Mouse (Mus musculus): ENCODE measurements around the gene Slc17a7. TPM values are rescaled to one million over a fixed set of nuclear protein-coding genes. Genes with fewer than 3 reads are reported as not detected.
A peak's percentile ranks its signal among the peaks of the same experiment; 100 is the strongest.

The Slc17a7 gene
- polyA plus RNA-seq, 1 experiment from 2014 or later = not detected

DNA sequence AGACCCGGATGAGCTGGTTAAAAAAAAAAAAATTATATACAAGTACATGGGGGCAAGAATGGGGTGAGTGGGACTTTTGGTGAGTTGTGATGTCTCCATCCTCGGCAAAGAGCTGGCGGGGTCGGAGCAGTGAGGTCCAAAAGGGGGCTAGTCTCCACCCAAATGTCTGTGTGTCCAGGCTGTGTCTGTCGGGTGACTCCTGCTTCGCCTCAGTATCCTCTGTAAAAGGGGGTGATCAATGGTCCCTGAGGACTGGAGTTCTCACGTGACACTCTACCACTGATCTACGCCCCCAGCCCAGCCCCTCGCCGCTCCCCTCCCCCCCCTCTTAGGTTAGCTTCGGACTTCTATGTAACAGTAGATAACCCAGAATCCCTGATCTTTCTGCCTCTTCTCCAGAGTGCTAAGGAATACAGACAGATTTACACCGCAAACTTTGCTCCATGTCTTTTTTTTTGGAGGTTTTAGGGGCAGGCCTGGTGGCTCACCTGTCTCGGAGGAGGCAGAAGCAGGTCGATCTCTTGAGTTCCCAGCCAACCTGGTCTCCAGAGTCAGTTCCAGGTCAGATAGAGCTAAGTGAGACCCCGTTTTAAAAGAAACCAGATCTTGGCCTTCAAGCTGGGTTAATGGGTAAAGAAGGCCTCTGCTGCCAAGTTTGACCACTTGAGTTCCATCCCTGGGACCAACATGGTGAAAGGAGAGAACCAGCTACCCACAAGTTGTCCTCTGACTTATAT, 33.8 kb upstream of the Slc17a7 start:
- H3K36me3 ChIP-seq (replicated peaks; ENCODE audit: insufficient read depth, low read length) = peaks cover 23% of the 10 kb centered on the region
- H3K9me3 ChIP-seq (ENCODE audit: low read length) = no peaks in the 10 kb centered on the region
- H3K4me3 ChIP-seq (ENCODE audit: low read depth, low read length) = peak overlapping the region; percentile 98
- H3K27me3 ChIP-seq (ENCODE audit: insufficient read depth, low read length) = no peaks in the 10 kb centered on the region
- TF ChIP-seq EP300 (IDR thresholded peaks at IDR 0.05; ENCODE audit: low read depth) (no peak), CTCF (IDR thresholded peaks at IDR 0.05; ENCODE audit: low read depth) (no peak)
- peak overlapping the region; percentile 73 for H3K9ac ChIP-seq (replicated peaks)
- peaks cover 35% of the 10 kb centered on the region for H3K4me1 ChIP-seq (ENCODE audit: insufficient read depth)
- H3K27ac ChIP-seq (ENCODE audit: low read depth) = peak overlapping the region; percentile 83
- 50% methylated on average over 15 of the region's 15 CpGs for WGBS (ENCODE audit: insufficient replicate concordance)
- DNase-seq (no peak), ATAC-seq (no peak)
- peak overlapping the region; percentile 94 for H3K4me2 ChIP-seq (ENCODE audit: low read depth, low read length)

- DNase-seq (no peak), ATAC-seq (no peak)
- peaks cover 33% of the 10 kb centered on the region for H3K4me1 ChIP-seq (ENCODE audit: insufficient read depth)
- WGBS (ENCODE audit: insufficient replicate concordance) = 81% methylated on average over 11 of the region's 11 CpGs
- no peaks in the 10 kb centered on the region for H3K27me3 ChIP-seq (ENCODE audit: insufficient read depth, low read length)
- H3K9ac ChIP-seq (replicated peaks) = no peak overlapping the region
- H3K4me2 ChIP-seq (ENCODE audit: low read depth, low read length) = no peak overlapping the region
- H3K9me3 ChIP-seq (ENCODE audit: low read length) = no peaks in the 10 kb centered on the region
- H3K27ac ChIP-seq (ENCODE audit: low read depth) = no peak overlapping the region
- peaks cover 4% of the 10 kb centered on the region for H3K36me3 ChIP-seq (replicated peaks; ENCODE audit: insufficient read depth, low read length)
- TF ChIP-seq EP300 (IDR thresholded peaks at IDR 0.05; ENCODE audit: low read depth) = no peak
- no peak for TF ChIP-seq CTCF (IDR thresholded peaks at IDR 0.05; ENCODE audit: low read depth)
- H3K4me3 ChIP-seq (ENCODE audit: low read depth, low read length) = no peak overlapping the region
These were observed 31.9 kb upstream of the Slc17a7 start for GRCm38 (mm10) chr7:45131850-45132249.

DNA sequence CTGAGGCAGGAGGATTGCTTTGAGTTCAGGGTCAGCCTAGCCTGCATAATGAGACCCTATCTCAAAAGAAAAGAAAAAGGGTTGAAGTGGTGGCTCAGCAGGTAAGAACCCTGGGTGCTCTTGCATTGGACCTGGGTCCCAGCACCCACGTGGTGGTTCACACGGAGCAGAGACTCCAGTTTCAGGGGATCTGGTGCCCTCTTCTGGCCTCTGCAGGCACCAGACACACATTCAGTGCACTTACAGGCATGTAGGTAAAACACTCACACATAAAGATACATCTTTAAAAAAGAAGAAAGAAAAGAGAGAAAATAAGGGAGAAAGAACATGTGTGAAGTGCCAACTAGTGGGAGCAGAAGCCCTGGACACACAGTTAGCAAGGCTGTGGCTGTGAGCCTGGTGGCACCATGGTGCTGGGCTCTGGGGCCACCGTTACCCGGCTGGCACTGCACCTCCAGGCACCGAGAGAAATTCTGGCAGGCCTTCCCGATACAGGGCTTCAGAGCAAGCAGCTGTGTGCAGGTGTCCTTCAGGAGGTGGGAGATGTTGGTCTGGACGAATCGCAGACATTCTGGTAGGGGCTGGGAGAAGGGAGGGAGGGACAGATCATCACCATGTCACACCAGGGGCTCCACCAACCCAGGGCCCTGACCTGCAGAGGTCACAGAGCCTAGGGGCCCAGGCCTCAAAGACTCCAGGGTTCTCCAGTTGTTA, 30.1 kb upstream of the Slc17a7 start:
- TF ChIP-seq EP300 (IDR thresholded peaks at IDR 0.05; ENCODE audit: low read depth) (no peak), CTCF (IDR thresholded peaks at IDR 0.05; ENCODE audit: low read depth) (peak; percentile 38)
- Histone ChIP-seq H3K4me1 (ENCODE audit: insufficient read depth) (peaks cover 36% of the 10 kb centered on the region), H3K9me3 (ENCODE audit: low read length) (no peaks in the 10 kb centered on the region), H3K9ac (replicated peaks) (no peak overlapping the region), H3K4me3 (ENCODE audit: low read depth, low read length) (no peak overlapping the region), H3K4me2 (ENCODE audit: low read depth, low read length) (no peak overlapping the region), H3K27me3 (ENCODE audit: insufficient read depth, low read length) (no peaks in the 10 kb centered on the region), H3K36me3 (replicated peaks; ENCODE audit: insufficient read depth, low read length) (no peaks in the 10 kb centered on the region), H3K27ac (ENCODE audit: low read depth) (no peak overlapping the region)
- DNase-seq = no peak
- WGBS (ENCODE audit: insufficient replicate concordance) = 85% methylated on average over 8 of the region's 8 CpGs
- no peak for ATAC-seq

DNA sequence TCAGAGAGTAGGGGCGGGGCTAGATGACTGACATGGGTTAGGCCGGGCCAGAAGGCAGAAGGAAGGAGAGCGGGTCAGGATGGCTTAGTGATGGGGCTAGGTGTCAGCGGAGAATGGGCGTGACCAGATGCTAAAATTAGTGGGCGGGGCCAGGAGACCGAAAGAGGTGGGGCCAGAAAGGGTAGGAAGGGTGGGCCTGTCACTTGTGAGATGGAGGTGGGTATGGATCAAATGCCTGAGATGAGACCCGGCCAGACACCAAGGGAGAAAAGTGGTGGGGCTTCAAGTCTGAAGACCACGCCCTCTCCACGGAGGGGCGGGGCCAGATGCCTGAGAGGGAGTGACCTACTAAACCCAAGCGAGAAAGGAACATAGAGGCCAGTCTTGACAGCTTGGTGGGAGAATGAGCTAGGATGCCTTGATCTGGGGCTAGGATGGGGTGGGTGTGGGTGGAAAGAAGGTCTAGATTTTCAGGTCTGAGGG, 29.2 kb upstream of the Slc17a7 start:
- Histone ChIP-seq H3K4me2 (ENCODE audit: low read depth, low read length) (peak overlapping the region; percentile 94), H3K9me3 (ENCODE audit: low read length) (no peaks in the 10 kb centered on the region), H3K27ac (ENCODE audit: low read depth) (no peak overlapping the region), H3K4me1 (ENCODE audit: insufficient read depth) (peaks cover 30% of the 10 kb centered on the region), H3K36me3 (replicated peaks; ENCODE audit: insufficient read depth, low read length) (no peaks in the 10 kb centered on the region), H3K27me3 (ENCODE audit: insufficient read depth, low read length) (no peaks in the 10 kb centered on the region), H3K9ac (replicated peaks) (no peak overlapping the region), H3K4me3 (ENCODE audit: low read depth, low read length) (no peak overlapping the region)
- DNase-seq (peak; percentile 81), ATAC-seq (peak; percentile 15; the same call in 1 of the 2 replicates)
- TF ChIP-seq CTCF (IDR thresholded peaks at IDR 0.05; ENCODE audit: low read depth) = no peak
- no peak for TF ChIP-seq EP300 (IDR thresholded peaks at IDR 0.05; ENCODE audit: low read depth)
- 15% methylated on average over 12 of the region's 12 CpGs for WGBS (ENCODE audit: insufficient replicate concordance)

DNA sequence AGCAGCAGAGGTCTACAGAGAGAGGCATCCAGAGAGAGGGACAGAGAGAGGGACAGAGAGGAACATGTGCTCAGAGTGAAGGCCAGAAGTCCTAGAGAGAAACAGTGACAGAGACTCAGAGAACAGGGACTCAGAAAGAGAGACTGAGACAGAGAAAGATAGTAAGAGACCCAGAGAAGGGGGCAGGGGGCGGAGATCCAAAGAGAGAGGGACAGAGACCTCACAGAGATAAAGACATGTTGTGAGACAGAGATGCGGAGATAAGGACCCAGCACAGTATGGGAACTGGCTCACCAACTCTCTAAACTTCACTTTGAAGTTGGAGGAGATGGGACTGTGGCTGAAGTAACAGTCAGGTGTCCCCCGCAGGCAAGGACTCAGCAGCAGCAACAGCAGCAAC, 28.4 kb upstream of the Slc17a7 start:
- Histone ChIP-seq H3K4me3 (ENCODE audit: low read depth, low read length) (peak overlapping the region; percentile 73), H3K9me3 (ENCODE audit: low read length) (no peaks in the 10 kb centered on the region), H3K4me1 (ENCODE audit: insufficient read depth) (peaks cover 23% of the 10 kb centered on the region), H3K27me3 (ENCODE audit: insufficient read depth, low read length) (no peaks in the 10 kb centered on the region), H3K36me3 (replicated peaks; ENCODE audit: insufficient read depth, low read length) (no peaks in the 10 kb centered on the region), H3K4me2 (ENCODE audit: low read depth, low read length) (peak overlapping the region; percentile 94), H3K27ac (ENCODE audit: low read depth) (peak overlapping the region; percentile 64; the same call in 1 of the 2 replicates), H3K9ac (replicated peaks) (peak overlapping the region; percentile 76)
- DNase-seq = no peak
- TF ChIP-seq CTCF (IDR thresholded peaks at IDR 0.05; ENCODE audit: low read depth) (no peak), EP300 (IDR thresholded peaks at IDR 0.05; ENCODE audit: low read depth) (no peak)
- no peak for ATAC-seq
- 45% methylated on average over 3 of the region's 3 CpGs for WGBS (ENCODE audit: insufficient replicate concordance)

GRCm38 (mm10) chr7:45135993-45136567, 27.7 kb upstream of the Slc17a7 start, which contains the start of the genes Gm45713 and Flt3l:
Gene Gm45713, minus strand, starts transcription at chr7:45136231.
Gene Flt3l, minus strand, starts transcription at chr7:45136432.
- ATAC-seq (peak; percentile 86), DNase-seq (peak; percentile 93)
- H3K9me3 ChIP-seq (ENCODE audit: low read length) = no peaks in the 10 kb centered on the region
- peaks cover 23% of the 10 kb centered on the region for H3K4me1 ChIP-seq (ENCODE audit: insufficient read depth)
- H3K4me3 ChIP-seq (ENCODE audit: low read depth, low read length) = peak within 1 kb of the TSS; percentile 73
- H3K36me3 ChIP-seq (replicated peaks; ENCODE audit: insufficient read depth, low read length) = no peaks in the 10 kb centered on the region
- H3K27me3 ChIP-seq (ENCODE audit: insufficient read depth, low read length) = no peaks in the 10 kb centered on the region
- 2% methylated on average over 29 of the region's 29 CpGs for WGBS (ENCODE audit: insufficient replicate concordance)
- peak within 1 kb of the TSS; percentile 76 for H3K9ac ChIP-seq (replicated peaks)
- peak within 1 kb of the TSS; percentile 94 for H3K4me2 ChIP-seq (ENCODE audit: low read depth, low read length)
- TF ChIP-seq EP300 (IDR thresholded peaks at IDR 0.05; ENCODE audit: low read depth) = no peak
- peak; percentile 99 for TF ChIP-seq CTCF (IDR thresholded peaks at IDR 0.05; ENCODE audit: low read depth)
- H3K27ac ChIP-seq (ENCODE audit: low read depth) = peak within 1 kb of the TSS; percentile 64

Measured in liver, postnatal 0 days (tissue).